Mouse (Mus musculus) MN1 (cell line): ENCODE measurements around the gene Fam161b.
"Not testable (repeated sequence)": the region's sequence is repeated elsewhere in the genome, so short reads cannot be mapped to it uniquely, and the experiment has no call there.

Source experiments
- DNase-seq: peaks from one replicate; pipeline ENCODE4 v3.0.0-alpha.2; 2016; ENCODE audit warnings: low spot score

Gene Fam161b

DNA sequence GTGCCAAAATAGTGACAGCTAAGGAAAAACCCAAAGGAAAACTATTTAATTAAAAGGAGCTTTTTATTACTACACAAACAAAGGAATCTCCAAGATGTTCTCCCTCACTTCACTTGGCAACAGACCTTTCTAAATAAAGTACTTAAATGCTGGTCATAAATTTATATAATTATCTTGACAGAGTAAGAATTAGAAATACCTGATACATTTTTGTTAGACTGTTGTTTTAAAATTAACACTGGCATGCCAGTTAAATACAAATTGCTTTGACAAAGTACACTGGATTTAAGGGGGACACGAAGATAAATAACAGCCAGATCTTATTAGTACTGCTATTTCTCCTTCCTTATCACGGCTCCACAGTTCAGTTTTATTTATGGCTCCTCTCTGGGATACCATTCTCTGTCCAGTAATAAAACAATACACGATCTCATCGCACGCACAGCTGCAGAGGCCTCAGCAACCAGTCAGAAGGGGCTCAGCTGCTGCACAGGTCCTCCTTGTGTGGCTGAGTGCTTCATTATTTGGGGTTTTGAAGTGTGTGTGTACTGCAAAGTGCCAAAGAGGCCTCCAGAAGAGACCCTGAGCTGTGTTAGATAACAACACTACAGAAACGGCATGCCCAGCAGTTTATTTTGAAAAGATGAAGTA, 12.3 kb upstream of the Fam161b start:
- peak; percentile 21 for DNase-seq

DNA sequence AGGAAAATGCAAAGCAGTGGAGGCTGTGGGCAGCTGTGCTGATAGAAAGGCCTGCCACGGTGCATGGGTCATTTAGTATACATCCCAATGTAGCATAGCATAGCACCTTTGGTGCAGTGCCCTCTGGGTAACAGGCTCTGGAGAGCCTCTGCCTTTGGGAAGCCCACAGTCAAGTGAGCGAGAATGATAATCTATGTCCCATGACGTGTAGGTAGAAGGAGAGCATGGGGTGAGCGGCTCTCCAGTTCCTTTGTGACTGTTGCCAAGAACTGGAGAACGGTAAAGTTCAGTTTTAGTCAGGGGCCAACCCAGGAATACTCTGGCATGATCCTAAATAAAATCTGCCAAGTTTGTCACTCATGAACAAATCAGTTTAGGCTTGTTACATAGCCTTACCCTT, 10.0 kb upstream of the Fam161b start:
- DNase-seq: no peak

DNA sequence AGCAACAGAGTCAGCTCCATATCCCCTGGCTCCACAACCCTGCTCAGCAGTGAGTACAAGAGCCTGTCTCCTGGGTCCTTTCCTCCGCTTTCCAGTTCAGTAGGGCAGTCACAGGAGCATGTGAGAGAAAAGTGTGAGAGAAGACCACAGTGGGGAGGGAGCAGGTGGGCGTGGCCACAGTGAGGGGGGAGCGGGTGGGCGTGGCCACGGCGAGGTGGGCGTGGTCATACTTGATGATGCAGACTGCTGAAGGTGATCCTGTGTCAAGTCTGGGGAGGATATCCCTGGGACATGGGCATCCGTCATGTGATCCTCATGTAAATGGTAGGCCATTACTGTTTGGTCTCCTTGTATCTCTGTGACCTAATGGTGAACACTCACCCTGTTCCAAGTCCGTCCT, 5.3 kb upstream of the Fam161b start:
- DNase-seq: no peak

DNA sequence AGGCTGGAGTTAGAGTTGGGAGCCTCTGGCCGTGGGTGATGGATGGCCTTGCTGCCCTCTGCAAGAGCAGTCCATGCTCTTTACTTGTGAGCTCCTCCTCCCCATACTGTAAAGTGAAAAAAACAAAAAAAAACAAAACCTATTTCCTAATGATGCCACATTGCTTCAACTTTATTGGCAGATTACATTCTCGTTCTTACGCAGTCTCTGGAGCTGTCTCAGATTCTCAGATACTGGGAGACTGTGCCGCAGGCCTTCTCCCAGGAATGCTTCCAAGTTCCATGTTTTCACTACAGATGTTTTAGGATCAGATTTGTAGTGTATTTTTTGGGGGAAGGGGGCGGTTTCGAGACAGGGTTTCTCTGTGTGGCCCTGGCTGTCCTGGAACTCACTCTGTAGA, 3.5 kb upstream of the Fam161b start:
- DNase-seq: no peak

DNA sequence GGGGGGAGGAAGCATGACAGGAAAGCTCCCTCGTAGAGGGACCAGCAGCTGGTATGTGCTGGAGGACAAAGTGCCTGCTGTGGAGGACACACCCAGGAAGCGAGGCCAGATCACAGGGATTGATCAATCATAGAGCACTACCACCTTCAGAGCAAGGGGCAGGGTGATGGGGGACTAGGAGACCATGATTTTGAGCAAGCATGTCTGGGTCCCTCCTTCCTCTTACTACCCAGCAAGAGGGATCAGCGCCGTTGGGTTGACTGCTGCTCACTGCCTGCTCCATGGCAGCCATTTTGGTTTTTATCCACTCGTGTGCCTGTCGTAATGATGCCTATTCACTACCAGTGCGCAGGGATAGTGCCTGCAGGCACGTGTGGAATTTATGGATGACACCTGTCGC, 2.7 kb upstream of the Fam161b start:
- no peak for DNase-seq

DNA sequence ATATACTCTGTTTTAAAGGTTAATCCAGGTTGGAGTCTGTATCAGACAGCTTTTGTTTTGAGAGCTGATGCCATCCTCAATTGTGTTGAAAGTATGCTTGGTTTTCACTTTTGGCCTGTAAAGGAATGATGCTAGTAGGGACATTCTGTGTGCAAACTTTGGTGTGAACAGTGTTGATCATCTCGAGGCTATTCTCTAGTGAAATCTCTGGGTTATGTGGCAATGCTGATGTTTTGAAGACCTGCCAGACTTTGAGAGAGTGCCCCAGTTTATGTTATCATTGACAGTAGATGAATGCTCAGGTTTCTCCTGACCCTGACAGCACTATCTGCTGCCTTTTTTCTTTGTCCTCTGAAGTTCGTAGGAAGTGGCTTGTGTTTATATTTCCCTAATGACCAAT, 1.2 kb upstream of the Fam161b start:
- DNase-seq: no peak

DNA sequence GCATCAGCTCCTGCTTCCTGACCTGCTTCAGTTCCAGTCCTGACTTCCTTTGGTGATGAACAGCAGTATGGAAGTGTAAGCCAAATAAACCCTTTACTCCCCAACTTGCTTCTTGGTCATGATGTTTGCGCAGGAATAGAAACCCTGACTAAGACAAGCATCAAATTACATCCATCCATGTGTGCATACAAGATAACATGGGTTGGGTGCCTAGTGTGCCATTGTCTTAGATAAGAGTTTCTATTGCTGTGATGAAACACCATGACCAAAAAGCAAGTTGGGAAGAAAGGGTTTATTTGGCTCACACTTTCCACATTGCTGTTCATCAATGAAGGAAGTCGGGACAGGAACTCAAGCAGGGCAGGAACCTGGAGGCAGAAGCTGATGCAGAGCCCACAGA, 2.9 kb downstream of the Fam161b start:
- DNase-seq: not testable (repeated sequence)

DNA sequence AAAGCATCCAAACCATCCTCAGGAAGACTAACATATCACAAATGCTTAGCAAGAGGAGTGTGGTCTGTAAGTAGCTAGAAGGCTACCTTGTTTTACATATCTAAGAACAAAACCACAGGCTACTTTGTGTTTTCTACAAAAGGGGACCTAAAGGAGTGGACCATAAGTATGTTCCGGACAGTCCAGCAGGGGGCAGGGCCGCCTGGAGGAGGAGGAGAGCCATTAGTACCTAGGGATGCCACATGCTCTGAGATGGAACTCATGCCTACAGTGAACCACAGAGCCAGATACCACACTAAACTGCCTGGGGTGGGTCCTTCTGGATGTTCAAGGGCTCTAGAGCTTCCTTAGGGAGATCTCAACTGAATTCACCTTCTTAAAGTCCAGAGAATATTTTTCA, 14.4 kb downstream of the Fam161b start:
- DNase-seq: peak; percentile 47

DNA sequence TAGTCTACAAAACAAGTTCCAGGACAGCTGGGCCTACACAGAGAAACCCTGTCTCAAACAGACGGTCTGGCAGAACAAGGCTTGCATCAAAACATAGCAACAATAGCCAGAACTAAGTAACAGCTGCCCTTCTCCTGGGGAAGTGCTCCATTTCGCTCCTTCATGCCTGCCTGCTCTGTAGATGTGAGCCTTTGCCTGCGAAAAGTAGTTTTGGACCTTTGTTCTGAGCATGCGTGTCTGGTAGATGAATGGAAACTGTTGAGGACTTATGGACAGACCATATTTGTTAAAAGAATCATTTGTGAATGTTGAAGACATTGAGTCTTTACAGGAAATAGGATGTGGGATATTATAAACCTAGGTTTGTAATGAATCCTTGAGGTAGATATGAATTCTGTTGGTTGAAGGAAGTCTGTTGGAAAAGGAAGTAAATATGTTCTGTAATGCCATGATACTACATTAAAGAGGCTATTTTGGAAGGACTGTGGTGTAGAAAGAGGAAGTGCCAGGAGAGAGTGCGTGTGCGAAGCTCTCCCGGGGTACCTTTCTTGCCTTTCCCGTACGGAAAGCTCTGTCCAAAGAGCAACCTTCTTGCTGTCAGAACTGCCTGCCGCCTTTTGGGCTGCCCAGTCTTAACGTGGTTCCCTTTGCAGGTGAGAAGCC, 24.5 kb downstream of the Fam161b start:
- no peak for DNase-seq

DNA sequence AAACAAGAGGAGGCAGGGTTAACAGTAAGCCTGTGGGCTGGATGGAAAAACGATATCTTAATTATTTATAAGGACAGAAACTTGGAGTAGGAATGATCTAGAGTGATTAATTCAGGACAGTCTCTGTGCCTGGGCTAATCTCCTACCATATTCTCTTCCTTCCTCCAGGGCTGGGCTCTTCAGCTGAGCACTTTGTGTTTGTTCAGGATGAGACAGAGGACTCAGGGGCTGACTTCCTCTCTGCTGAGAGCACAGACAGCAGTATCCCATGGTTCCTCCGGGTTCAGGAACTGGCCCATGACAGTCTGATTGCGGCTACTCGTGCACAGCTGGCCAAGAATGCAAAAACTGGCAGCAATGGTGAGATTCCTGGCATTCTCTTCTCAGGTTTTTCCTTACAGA, 34.5 kb downstream of the Fam161b start:
- DNase-seq: no peak

DNA sequence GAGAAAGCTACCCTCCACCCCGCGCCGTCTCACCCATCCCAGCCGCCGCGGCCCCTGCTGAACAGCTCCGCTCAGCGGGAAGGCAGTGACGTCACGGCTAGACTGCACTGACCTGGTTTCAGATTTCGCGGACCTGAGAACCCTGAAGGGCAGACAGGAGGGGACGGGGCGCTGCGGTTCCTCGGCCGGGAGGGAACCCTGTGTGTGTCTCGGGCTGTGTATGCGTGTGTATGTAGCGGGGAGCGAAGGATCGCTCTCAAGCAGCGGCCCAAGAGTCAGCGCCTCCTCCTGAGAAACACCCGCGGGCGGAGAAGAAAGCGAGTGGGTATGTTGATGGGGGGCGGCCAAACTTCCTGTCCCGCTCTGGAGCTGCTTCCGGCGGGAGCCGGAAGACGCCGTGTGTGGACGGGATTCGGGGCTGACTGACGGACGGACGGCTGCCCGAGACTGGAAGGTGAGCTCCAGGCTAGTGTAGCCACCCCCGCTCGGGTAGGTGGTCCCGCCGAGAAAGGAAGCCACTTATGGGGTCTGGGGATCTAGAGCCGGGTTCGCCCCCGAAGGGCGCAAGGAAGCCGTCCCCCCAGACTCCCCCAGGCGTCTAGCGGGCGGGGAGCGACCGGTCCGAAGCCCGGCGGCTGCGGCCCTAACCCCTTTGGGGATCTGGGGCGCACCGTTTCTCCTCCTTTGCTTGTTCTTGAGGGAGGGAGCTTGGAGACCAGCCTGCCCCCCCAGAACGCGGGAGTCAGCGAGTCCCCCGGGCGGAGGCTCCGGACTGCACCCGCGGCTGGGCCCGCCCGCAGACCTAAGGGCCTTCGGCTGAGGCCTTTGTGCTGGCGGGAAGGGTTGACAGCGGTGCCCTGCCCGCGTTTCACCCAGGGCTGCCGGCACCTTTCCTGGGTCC, 44.7 kb downstream of the Fam161b start, which contains the start of gene Zfp410:
Zfp410 (plus strand) TSS at position 132 of the 901 bp plus-strand sequence.
- peak; percentile 89 for DNase-seq

DNA sequence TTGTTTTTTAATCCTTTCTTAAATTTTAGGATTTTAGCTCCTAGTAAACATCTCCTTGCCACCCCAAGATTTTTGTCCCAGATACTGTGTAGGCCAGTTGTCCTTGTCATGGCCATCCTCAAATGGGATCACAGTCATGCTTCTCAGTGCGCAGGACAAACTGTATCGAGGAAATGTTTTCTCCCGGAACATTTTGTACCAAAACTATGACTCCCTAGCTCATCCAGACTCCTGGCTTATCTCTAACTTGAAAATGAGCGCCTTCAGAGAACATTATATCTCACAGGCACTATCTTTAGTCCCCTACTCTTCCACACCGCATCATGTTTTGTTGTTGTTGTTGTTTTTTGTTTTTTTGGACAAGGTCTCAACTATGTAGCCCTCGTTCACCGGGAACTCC, 45.6 kb downstream of the Fam161b start:
- no peak for DNase-seq

DNA sequence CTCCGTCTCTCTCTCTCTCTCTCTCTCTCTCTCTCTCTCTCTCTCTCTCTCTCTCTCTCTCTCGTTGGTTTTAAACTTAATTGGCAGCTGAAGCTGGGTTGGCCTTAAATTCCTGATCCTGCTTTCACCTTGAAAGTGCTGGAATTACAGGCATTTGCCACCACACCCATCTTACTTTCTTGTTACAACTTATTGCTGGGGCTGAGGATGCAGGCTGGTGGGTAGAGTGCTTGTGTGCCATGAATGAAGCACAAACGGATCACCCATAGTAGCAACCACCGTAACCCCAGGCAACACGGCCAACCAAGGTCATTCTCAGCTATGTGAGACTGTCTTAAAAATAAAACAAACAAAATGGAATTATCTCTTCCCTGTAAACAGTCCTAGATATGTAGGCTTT, 50.3 kb downstream of the Fam161b start:
- no peak for DNase-seq

DNA sequence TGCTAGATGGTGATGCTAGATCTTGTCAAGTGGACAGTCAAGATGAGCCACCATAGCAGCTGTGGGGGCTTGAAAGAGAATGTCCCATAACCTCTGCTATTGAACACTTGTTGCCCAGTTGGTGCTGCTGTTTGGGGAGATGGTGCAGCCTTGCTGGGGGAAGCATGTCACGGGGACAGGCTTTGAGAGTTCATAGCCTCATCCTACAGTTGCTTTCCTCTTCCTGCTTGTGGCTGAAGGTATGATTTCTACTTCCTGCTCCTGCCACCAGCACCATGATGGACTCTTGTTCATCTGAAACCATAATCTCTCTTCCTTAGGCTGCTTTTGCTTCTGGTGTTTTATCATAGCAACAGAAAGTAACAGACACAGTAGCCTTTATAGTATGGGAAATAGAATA, 57.1 kb downstream of the Fam161b start:
- DNase-seq: no peak

DNA sequence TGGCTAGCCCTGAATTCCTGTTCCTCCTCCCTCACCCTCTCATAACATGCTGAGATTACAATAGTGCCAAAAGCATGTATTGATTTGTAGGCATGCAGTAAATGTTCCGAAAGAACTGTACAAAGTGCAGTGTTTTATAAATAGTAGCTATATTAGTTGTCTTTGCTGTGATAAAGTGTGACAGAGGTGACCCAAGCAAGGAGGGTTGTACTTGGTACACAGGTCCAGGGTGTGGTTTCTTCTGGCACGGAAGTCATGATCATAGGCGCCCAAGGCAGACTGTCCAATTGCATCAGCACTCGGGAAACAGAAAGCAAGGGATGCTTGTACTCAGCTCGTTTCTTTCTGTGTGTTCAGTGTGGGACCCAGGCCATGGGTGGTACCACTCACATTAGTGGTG, 57.5 kb downstream of the Fam161b start:
- DNase-seq: no peak

DNA sequence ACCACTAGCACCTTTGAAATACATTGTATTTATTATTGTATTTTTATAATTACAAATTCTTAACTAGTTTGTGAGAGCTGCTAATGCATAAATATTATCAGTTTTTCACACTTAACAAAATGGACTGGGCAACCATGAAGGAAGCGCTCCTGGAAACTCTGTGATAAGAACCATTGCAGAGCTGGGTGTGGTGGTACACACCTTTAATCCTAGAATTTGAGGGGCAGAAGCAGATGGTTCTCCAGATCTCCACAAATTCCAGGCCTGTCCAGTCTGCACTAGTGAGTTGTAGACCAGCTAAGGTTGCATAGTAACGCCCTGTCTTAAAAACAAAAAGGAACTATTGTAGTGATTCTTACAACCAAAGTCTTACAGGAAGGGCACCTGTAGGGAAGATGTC, 62.4 kb downstream of the Fam161b start:
- no peak for DNase-seq

DNA sequence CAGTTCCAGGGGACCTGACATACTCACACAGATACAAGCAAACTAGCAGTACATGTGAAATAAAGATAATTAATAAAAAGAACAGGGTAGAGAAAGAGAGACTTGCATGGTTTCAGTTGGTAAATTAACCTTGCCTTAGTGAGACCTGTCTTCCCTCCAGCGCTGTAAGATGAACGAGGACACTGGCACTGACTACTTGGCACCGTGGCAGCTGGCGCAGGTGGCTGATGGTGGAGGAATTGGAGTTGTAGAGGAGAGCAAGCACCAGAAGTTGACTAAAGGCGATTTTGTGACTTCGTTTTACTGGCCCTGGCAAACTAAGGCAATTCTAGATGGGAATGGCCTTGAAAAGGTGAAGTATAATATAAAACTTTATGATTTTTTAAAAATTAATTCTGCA, 63.8 kb downstream of the Fam161b start:
- DNase-seq: no peak
